Mouse (Mus musculus) adrenal gland, adult (tissue): ENCODE measurements around the gene Birc3.

Experiments used
- DNase-seq, 2 experiments: peaks; one replicate each; pipeline ENCODE4 v3.0.0; 2022 to 2023; ENCODE audit warnings: low spot score in 1 of 2; ENCODE audit not compliant: inconsistent age in 2 of 2

The Birc3 gene

GRCm38 (mm10) chr9:7829531-7830528 is 43.2 kb downstream of the Birc3 start:
- peak in 1 of 2 experiments; percentile 64 for DNase-seq

DNA sequence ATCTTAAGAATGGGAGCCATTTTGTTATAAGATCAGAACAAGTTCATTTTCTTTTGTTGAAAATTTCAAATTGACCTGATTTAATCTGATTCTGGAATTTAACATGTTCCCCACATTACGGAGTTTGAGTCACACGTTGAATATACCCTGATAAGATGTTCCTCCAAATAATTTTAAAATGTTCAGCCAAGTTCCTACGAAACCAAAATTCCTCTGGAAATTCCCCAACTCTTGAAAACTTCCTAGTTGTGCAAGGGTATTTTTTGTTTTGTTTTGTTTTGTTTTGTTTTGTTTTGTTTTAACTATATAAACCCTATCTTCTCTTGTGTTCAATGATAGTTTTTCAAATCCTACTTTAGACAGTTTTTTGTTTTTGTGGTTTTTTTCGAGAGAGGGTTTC is 44.3 kb downstream of the Birc3 start:
- DNase-seq: no peak

DNA sequence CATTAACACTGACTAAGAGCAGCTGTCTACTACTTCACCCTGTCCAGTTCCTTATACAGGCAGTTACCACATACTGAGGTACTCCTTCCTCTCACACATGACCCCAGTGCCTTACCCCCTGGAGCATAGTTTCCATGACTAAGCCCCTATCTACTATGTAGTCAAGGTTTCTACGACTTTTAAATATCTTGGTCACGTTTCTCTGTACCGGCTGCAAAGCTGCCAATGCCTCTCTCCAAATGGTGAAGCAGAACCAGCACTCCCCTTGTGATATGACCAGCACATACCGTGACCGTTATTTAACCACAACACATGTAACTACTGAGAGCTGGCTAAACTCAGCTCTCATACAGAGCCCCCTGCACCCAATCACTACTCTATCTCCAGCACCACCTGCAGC is 48.1 kb downstream of the Birc3 start:
- DNase-seq: no peak

DNA sequence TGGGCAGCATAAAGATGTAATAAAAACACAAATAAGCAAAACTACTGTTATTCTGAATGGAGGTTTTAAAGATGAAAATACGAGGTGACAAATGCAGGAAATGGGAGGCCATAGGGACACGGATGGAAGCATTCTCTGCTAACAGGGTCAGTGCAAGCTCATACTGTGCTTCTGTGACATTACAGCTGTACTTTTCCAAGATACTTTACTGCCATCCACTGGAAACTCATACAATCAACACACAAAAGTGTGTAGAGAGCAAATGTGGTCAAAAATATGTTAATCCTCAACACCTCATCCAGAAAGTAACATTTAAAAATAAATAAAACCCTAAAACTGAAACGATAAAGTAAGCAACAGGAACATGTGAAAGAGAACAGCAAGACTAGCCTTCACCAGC is 50.2 kb downstream of the Birc3 start:
- no peak for DNase-seq

DNA sequence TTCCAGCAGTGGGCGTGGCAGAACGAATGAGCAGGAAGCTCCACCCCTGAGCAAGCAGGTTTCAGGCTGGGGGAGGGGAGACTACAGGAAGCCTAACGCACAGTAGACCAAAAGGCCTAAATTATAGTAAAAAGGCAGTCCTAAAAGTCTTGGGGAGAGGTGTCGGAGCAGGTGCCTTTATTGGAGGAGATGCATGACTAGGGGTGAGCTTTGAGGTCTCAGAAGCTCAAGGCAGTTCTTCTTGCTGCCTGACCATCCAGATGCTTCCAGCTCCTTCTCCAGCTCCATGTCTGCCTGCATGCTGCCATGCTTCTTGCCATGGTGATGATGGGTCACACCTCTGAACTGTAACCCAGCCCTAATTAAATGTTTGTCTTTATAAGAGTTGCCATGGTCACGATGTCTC is 67.9 kb downstream of the Birc3 start:
- DNase-seq: no peak
